Mouse (Mus musculus) spleen, adult 2 months (tissue): Measurements from ENCODE around the gene Tfcp2. TPM values are rescaled to one million over a fixed set of nuclear protein-coding genes. Genes with fewer than 3 reads are reported as not detected.

ENCODE experiments used
- DNase-seq, 2 experiments: peaks; one replicate each; pipeline versions ENCODE4 v3.0.0 to v3.0.0-alpha.2; 2012 to 2021; ENCODE audit warnings: low spot score in 2 of 2, low read depth in 1 of 2
- H3K27ac ChIP-seq: fragments of 200-500 bp; 2 replicates; pipeline ENCODE4 v1.5.1; 2012; ENCODE audit warnings: low read length, inconsistent platforms; ENCODE audit not compliant: insufficient read depth
- H3K27me3 ChIP-seq: fragments of 200-500 bp; 2 replicates; pipeline ENCODE4 v1.6.1; 2012; ENCODE audit warnings: mild to moderate bottlenecking, moderate library complexity, low read length, inconsistent platforms; ENCODE audit not compliant: control insufficient read depth, insufficient read depth
- H3K36me3 ChIP-seq: fragments of 200-500 bp; 2 replicates; pipeline ENCODE4 v1.6.1; 2012; ENCODE audit warnings: mild to moderate bottlenecking, low read length, inconsistent platforms; ENCODE audit not compliant: control insufficient read depth, insufficient read depth
- H3K4me1 ChIP-seq: fragments of 200-500 bp; 2 replicates; pipeline ENCODE4 v1.6.1; 2011; ENCODE audit warnings: inconsistent platforms; ENCODE audit not compliant: control insufficient read depth, insufficient read depth, insufficient read length
- H3K4me3 ChIP-seq: fragments of 200-500 bp; 2 replicates; pipeline ENCODE4 v1.5.1; 2011; ENCODE audit warnings: mild to moderate bottlenecking, inconsistent platforms; ENCODE audit not compliant: insufficient read depth, insufficient read length; ENCODE audit errors: extremely low read depth
- CTCF ChIP-seq: fragments of 200-500 bp; IDR thresholded peaks from 2 replicates; pipeline ENCODE4 v1.5.1; 2011; ENCODE audit warnings: mild to moderate bottlenecking, inconsistent platforms; ENCODE audit not compliant: insufficient read depth, insufficient read length, insufficient replicate concordance; ENCODE audit errors: extremely low read depth
- POLR2A ChIP-seq: fragments of 200-500 bp; IDR thresholded peaks from 2 replicates; pipeline ENCODE4 v1.6.1; 2011; ENCODE audit warnings: low read depth, low read length, inconsistent platforms
- WGBS: fragments of 180-500 bp; shearing (Covaris S2); methylation state at CpG from one replicate; pipeline ENCODE4 v1.1.7; 2018; 5-methylcytosine and 5-hydroxymethylcytosine counted together
- polyA plus RNA-seq: library from polyadenylated mRNA; depleted of rRNA; stranded (reverse); fragments of >200 nt; gene quantifications from 2 replicates; pipeline ENCODE4 v1.2.3, GENCODE M21; 2012

Gene Tfcp2
- polyA plus RNA-seq, 1 experiment: 3.8 TPM

DNA sequence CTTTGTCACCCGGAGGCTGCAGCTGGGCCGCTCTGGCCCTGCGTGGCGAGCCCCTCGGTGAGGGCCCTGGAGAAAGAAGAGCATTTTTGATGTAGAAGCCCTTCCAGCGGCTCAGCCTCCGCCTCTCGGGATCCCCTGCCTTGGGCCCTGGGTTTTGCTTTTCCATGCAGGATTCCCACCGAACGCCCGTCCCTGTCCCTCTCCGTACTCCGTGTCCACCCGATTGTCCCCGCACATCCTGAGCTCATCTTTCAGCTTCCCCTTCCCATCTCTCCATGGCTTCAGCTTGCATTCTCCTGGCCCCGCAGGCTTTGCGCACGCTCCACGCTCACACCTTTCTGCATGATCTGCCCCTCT lies 82.6 kb downstream of the Tfcp2 start:
- peak overlapping the region; percentile 95; the same call in 1 of the 2 replicates for H3K27ac ChIP-seq
- TF ChIP-seq POLR2A: no peak
- no peak for TF ChIP-seq CTCF
- H3K27me3 ChIP-seq: no peaks in the 10 kb centered on the region
- no peak for DNase-seq
- peaks cover 3% of the 10 kb centered on the region; the same call in 1 of the 2 replicates for H3K36me3 ChIP-seq
- 2% methylated on average over 18 of the region's 19 CpGs for whole genome bisulfite sequencing
- H3K4me3 ChIP-seq: peak overlapping the region; percentile 98
- H3K4me1 ChIP-seq: peaks cover 7% of the 10 kb centered on the region

DNA sequence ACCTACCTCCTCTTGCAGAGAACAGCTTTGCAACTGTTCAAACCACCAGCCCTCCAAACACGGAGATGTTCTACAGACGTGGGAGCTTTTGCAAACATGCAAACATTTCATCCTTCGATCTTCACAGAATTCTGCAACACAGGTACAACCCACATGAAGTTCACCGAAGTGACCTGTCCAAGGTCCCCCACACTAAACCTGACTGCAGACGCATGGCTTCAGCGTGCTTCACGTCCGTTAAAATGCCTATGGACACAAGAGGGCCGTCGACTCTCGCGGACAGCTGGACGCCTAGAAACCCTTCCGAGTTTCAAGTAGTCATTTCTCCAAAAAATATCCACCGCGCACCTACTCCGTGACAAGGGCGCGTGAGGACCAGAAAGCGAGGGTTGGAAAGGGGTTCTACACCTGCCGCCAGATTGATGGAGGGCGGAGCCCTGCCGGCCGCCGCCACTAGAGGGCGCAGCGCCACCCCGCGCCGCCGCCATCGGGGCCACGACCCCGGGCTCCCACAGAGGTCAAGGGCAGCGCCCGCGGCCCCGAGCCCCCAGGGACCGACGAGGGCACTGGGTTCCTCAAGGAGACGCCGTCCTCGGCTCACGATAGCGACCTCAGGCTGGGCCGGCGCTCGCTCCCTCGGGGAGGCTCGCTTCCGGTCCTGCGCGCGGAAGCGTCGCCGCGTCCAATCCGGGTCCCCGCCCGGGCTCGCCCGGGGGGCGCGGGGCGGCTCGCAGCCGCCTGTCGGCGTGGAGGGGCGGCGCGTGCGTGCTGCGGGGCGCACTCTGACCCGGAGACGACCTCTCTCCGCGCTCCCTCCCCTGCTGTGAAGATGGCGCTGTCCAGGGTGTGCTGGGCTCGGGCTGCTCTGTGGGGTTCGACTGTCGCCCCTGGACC lies 83.3 kb downstream of the Tfcp2 start, which contains the start of gene Letmd1:
Letmd1 (plus strand) TSS at position 729 of the 894 bp plus-strand sequence.
- TF ChIP-seq CTCF (peak; percentile 93), POLR2A (peak; percentile 62)
- Histone ChIP-seq H3K27ac (peak within 1 kb of the TSS; percentile 95), H3K27me3 (no peaks in the 10 kb centered on the region), H3K4me1 (peaks cover 7% of the 10 kb centered on the region), H3K4me3 (peak within 1 kb of the TSS; percentile 98), H3K36me3 (peaks cover 2% of the 10 kb centered on the region; the same call in 1 of the 2 replicates)
- 2% methylated on average over 84 of the region's 84 CpGs for WGBS
- DNase-seq: peak; percentile 77 to 85

DNA sequence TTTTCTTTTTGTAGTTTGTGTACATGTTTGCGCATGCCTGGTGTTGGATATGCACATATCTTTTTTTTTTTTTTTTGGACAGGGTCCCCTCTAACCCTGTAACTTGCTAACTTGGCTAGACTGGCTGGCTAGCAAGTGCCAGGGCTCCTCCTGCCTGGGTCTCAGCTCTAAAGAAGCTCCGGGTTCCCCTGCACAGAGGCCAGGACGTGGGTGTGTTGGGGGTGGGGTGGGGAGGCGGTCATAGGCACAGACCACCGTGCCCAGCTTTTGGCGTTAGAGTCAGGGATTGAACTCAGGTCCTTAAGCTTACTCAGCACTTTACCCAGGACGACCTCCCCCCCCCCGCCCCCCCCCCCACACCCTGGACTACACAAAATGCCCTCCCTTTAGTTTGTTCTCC lies 84.1 kb downstream of the Tfcp2 start:
- WGBS: 42% methylated on average over 8 of the region's 8 CpGs
- TF ChIP-seq POLR2A: no peak
- TF ChIP-seq CTCF: no peak
- Histone ChIP-seq H3K27me3 (no peaks in the 10 kb centered on the region), H3K36me3 (peaks cover 2% of the 10 kb centered on the region; the same call in 1 of the 2 replicates), H3K27ac (no peak overlapping the region), H3K4me3 (no peak overlapping the region), H3K4me1 (peaks cover 7% of the 10 kb centered on the region)
- no peak for DNase-seq

DNA sequence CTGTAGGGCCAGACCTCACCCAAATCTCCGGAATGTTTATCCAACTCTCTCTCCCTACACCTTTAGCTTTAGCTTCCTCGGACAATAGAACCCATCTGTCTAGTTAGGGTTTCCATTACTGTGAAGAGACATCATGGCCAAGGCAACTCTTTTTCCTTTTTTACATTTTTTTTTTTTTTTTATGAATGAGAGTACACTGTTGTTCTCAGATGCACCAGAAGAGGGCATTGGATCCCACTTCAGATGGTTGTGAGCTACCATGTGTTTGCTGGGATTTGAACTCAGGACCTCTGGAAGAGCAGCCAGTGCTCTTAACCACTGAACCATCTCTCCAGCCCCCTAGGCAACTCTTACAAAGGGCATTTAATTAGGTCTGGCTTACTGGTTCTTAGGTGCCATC lies 86.4 kb downstream of the Tfcp2 start:
- Histone ChIP-seq H3K27me3 (no peaks in the 10 kb centered on the region), H3K4me1 (peaks cover 7% of the 10 kb centered on the region), H3K27ac (no peak overlapping the region), H3K36me3 (no peaks in the 10 kb centered on the region), H3K4me3 (no peak overlapping the region)
- WGBS: 84% methylated on average over 2 of the region's 2 CpGs
- TF ChIP-seq CTCF (no peak), POLR2A (no peak)
- no peak for DNase-seq

DNA sequence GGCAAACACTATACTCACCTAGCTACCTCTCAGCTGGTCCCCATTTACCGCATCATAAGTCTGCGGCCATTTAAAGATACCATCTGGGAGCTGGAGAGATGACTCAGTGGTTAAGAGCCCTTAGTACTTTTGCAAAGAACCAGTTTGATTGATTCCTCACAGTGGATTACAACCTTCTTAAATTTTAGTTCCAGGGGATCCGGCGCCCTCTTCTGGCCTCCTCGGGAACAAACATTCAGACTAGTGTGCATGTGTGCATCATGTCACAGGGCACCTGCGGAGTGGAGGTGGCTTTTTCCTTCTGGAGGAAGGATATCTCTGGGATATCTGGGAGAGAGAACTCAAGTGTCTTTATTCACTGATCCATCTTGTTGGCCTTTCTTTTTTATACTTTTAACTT lies 88.1 kb downstream of the Tfcp2 start:
- Histone ChIP-seq H3K27ac (no peak overlapping the region), H3K27me3 (no peaks in the 10 kb centered on the region), H3K4me3 (no peak overlapping the region), H3K36me3 (no peaks in the 10 kb centered on the region), H3K4me1 (no peaks in the 10 kb centered on the region)
- 21% methylated on average over 6 of the region's 6 CpGs for WGBS
- TF ChIP-seq POLR2A: no peak
- TF ChIP-seq CTCF: peak; percentile 43; the same call in 1 of the 2 replicates
- peak; percentile 53 to 64 for DNase-seq

DNA sequence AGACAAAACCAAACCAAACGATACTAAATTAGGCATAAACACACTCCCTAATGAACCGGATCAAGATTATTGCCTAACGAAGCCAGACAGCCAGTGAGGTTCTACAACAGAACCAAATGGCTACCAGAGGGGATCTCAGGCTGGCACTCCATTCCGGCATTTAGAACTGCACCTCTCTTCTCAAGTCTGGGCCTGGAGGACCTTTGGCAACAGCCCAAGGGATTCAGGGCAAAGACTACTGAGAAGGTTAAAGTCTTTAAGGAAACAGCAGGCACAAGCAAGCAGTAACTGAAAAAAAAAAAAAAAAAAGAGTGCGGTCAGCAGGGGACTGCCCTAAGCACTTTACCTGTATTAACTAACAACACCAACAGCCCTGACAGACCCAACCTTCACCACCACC lies 89.7 kb downstream of the Tfcp2 start:
- 82% methylated on average over 5 of the region's 5 CpGs for WGBS
- no peak overlapping the region for H3K4me3 ChIP-seq
- H3K27ac ChIP-seq: no peak overlapping the region
- TF ChIP-seq CTCF (no peak), POLR2A (no peak)
- H3K36me3 ChIP-seq: no peaks in the 10 kb centered on the region
- no peaks in the 10 kb centered on the region for H3K4me1 ChIP-seq
- no peaks in the 10 kb centered on the region for H3K27me3 ChIP-seq
- DNase-seq: no peak

DNA sequence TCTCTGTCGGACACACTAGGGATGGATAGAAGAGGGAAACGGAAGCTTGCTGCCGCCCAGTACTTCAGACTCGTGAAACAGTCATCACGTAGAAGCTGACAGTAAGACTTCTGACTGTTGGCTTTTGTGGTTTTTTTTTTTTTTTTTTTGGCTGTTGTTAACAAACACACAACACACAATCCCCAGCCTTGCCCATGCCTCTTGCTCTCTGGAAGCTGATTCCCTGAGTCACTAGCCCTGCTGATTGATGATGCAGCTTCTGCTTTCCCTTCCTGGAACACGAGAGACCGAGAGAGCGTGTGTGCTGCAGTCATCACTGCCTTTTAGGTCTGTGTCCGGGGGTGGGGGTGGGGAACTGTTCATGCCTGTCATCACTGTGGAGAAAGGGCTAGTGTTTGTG lies 90.2 kb downstream of the Tfcp2 start:
- Histone ChIP-seq H3K27ac (no peak overlapping the region), H3K36me3 (no peaks in the 10 kb centered on the region), H3K27me3 (no peaks in the 10 kb centered on the region), H3K4me3 (no peak overlapping the region), H3K4me1 (no peaks in the 10 kb centered on the region)
- 33% methylated on average over 9 of the region's 9 CpGs for WGBS
- TF ChIP-seq CTCF (no peak), POLR2A (no peak)
- no peak for DNase-seq
